Mouse (Mus musculus) thymus, adult 2 months (tissue): ENCODE measurements around the gene Actl7b. TPM values are rescaled to one million over a fixed set of nuclear protein-coding genes. Genes with fewer than 3 reads are reported as not detected.

Experiments
- DNase-seq: peaks from one replicate; pipeline ENCODE4 v3.0.0; 2021
- H3K27ac ChIP-seq: fragments of 200-500 bp; 2 replicates; pipeline ENCODE4 v1.5.1; 2012; ENCODE audit warnings: low read length, control low read depth; ENCODE audit not compliant: control insufficient read depth, insufficient read depth
- H3K27me3 ChIP-seq: fragments of 200-500 bp; 2 replicates; pipeline ENCODE4 v1.6.1; 2012; ENCODE audit warnings: mild to moderate bottlenecking, low read length, moderate library complexity, mixed read lengths; ENCODE audit not compliant: control insufficient read depth, insufficient read depth
- H3K36me3 ChIP-seq: fragments of 200-500 bp; 2 replicates; pipeline ENCODE4 v1.6.1; 2012; ENCODE audit warnings: mild to moderate bottlenecking, low read length, moderate library complexity; ENCODE audit not compliant: control insufficient read depth, insufficient read depth
- H3K4me1 ChIP-seq: fragments of 200-500 bp; replicated peaks from 2 replicates; pipeline ENCODE4 v1.6.1; 2012; ENCODE audit warnings: low read length; ENCODE audit not compliant: control insufficient read depth, insufficient read depth
- H3K4me3 ChIP-seq: fragments of 200-500 bp; 2 replicates; pipeline ENCODE4 v1.5.1; 2012; ENCODE audit warnings: mild to moderate bottlenecking, low read length, control low read depth, moderate library complexity; ENCODE audit not compliant: control insufficient read depth, insufficient read depth
- CTCF ChIP-seq: fragments of 200-500 bp; IDR thresholded peaks from 2 replicates; pipeline ENCODE4 v1.5.1; 2012; ENCODE audit warnings: mild to moderate bottlenecking, control low read depth, low read length, moderate library complexity, borderline replicate concordance; ENCODE audit not compliant: control insufficient read depth, poor library complexity, insufficient read depth; ENCODE audit errors: extremely low read depth
- POLR2A ChIP-seq: fragments of 200-500 bp; IDR thresholded peaks from 2 replicates; pipeline ENCODE4 v1.6.1; 2012; ENCODE audit warnings: mild to moderate bottlenecking, low read length, control low read depth, moderate library complexity; ENCODE audit not compliant: control insufficient read depth, poor library complexity, insufficient read depth; ENCODE audit errors: extremely low read depth
- WGBS: fragments of 180-500 bp; shearing (Covaris S2); methylation state at CpG from one replicate; pipeline ENCODE4 v1.1.7; 2018; 5-methylcytosine and 5-hydroxymethylcytosine counted together
- polyA plus RNA-seq: library from polyadenylated mRNA; depleted of rRNA; stranded (reverse); fragments of >200 nt; gene quantifications from 2 replicates; pipeline ENCODE4 v1.2.3, GENCODE M21; 2012; rRNA removed

Actl7b gene
- polyA plus RNA-seq, 1 experiment, result 0.59 TPM

- H3K27me3 ChIP-seq, result no peaks in the 10 kb centered on the region
- no peak for DNase-seq
- H3K36me3 ChIP-seq, result no peaks in the 10 kb centered on the region
- no peak overlapping the region for H3K27ac ChIP-seq
- 84% methylated on average over 3 of the region's 3 CpGs for WGBS
- TF ChIP-seq POLR2A (no peak), CTCF (no peak)
- no peaks in the 10 kb centered on the region for H3K4me1 ChIP-seq
- no peak overlapping the region for H3K4me3 ChIP-seq
Measured at GRCm38 (mm10) chr4:56717932-56718331, 23.3 kb downstream of the Actl7b start.

DNA sequence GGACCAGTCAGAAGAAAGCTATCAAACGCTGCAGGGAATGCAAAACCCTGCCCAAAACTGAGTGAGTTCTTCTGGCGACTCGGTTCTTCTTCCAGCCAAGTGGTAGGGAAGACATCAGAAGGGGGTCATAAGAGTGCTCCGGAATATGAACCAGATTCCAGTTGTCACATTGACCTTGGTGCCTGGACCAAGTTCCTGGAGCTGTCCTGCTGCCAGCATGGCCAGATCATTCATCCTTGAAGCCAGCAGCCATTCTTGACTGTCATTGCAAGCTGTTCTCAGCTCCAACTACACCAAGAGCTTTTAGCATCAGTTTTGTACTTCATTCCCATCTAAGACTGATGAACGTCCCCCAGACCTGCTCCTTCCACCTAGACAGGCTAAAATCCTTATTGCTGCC is 24.4 kb downstream of the Actl7b start:
- Histone ChIP-seq H3K4me1 (no peaks in the 10 kb centered on the region), H3K27ac (no peak overlapping the region), H3K36me3 (no peaks in the 10 kb centered on the region), H3K27me3 (no peaks in the 10 kb centered on the region), H3K4me3 (no peak overlapping the region)
- DNase-seq, result no peak
- WGBS, result 67% methylated on average over 5 of the region's 5 CpGs
- TF ChIP-seq POLR2A, result no peak
- no peak for TF ChIP-seq CTCF

GRCm38 (mm10) chr4:56713155-56713554 is 28.1 kb downstream of the Actl7b start:
- Histone ChIP-seq H3K27ac (no peak overlapping the region), H3K4me3 (no peak overlapping the region), H3K27me3 (no peaks in the 10 kb centered on the region), H3K36me3 (no peaks in the 10 kb centered on the region), H3K4me1 (no peaks in the 10 kb centered on the region)
- TF ChIP-seq POLR2A (no peak), CTCF (no peak)
- 93% methylated on average over 3 of the region's 3 CpGs for WGBS
- no peak for DNase-seq

- no peak for DNase-seq
- Histone ChIP-seq H3K27ac (no peak overlapping the region), H3K4me1 (no peaks in the 10 kb centered on the region), H3K4me3 (no peak overlapping the region), H3K36me3 (no peaks in the 10 kb centered on the region), H3K27me3 (no peaks in the 10 kb centered on the region)
- WGBS, result 56% methylated on average over 10 of the region's 10 CpGs
- TF ChIP-seq POLR2A (no peak), CTCF (no peak)
Measured at GRCm38 (mm10) chr4:56702234-56702633, 39.0 kb downstream of the Actl7b start.

DNA sequence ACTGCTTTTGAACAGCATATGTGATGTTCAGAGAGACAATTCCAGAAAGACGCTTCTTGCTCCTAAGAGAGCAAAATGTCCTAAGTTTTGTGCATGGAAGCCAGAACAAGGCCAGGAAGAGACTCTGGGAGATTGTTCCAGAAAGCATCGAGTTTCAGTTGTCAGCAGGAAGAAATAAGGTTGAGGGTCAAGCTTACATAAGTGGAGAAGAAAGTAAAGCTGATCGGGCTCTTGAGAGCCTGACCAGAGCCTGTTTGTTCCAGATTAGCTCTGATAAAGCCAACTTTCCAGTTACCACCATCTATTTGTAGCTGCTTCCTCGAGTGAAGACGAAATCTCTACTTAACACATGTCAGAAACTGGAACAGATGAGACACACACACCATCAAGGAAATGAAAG is 42.6 kb downstream of the Actl7b start:
- 56% methylated on average over 5 of the region's 5 CpGs for WGBS
- no peaks in the 10 kb centered on the region for H3K36me3 ChIP-seq
- no peaks in the 10 kb centered on the region for H3K27me3 ChIP-seq
- no peak overlapping the region for H3K27ac ChIP-seq
- TF ChIP-seq CTCF (no peak), POLR2A (no peak)
- no peak for DNase-seq
- H3K4me3 ChIP-seq, result no peak overlapping the region
- H3K4me1 ChIP-seq, result no peaks in the 10 kb centered on the region

DNA sequence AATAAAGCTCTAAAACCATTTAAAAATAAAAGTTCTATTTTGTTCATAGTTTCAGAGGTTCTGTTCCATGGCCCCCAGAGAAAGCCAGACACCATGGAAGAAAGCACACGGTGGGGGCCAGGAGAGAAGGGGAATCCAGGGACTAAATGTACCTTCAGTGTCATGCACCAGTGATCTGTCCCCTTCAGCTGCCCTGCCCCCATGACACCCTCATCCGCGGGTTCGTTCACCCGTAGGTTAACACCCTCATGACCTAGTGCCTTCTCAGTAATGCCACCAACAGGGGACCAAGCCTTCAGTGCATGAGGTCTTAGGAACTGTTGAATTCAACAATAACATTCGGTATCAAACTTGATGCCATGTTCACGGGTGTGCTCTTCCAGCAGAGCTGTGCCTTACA is 44.8 kb downstream of the Actl7b start:
- 90% methylated on average over 7 of the region's 7 CpGs for WGBS
- no peaks in the 10 kb centered on the region for H3K36me3 ChIP-seq
- no peak for DNase-seq

More for the DNA sequence above, 44.8 kb downstream of the Actl7b start:
- H3K4me1 ChIP-seq, result no peaks in the 10 kb centered on the region
- no peak overlapping the region for H3K4me3 ChIP-seq
- TF ChIP-seq CTCF, result no peak
- no peak for TF ChIP-seq POLR2A
- no peak overlapping the region for H3K27ac ChIP-seq
- H3K27me3 ChIP-seq, result no peaks in the 10 kb centered on the region

Other genes starting within 250 kb of the Actl7b start
- not detected in 2 replicates for gene Gm26657, start 1.4 kb downstream of the Actl7b start, polyA plus RNA-seq
- gene Actl7a, start 2.0 kb upstream of the Actl7b start, polyA plus RNA-seq, result 0.05 TPM in 1 of 2 replicates, not detected in the other
- gene Elp1, start 60.9 kb upstream of the Actl7b start, polyA plus RNA-seq, result 18.0 and 19.3 TPM in 2 replicates
- gene Fam206a, start 60.9 kb upstream of the Actl7b start, polyA plus RNA-seq, result 6.6 and 7.7 TPM in 2 replicates
- gene Ctnnal1, start 123.7 kb upstream of the Actl7b start, polyA plus RNA-seq, result 3.6 and 5.0 TPM in 2 replicates
- gene Tmem245, start 206.0 kb upstream of the Actl7b start, polyA plus RNA-seq, result 25.9 and 27.2 TPM in 2 replicates
- 0.03 TPM in 1 of 2 replicates, not detected in the other for gene Frrs1l, start 248.9 kb upstream of the Actl7b start, polyA plus RNA-seq